Mouse (Mus musculus) forebrain, embryonic 13.5 days (tissue): ENCODE results near the gene Aida. TPM values are rescaled to one million over a fixed set of nuclear protein-coding genes. Genes with fewer than 3 reads are reported as not detected.
A peak's percentile ranks its signal among the peaks of the same experiment; 100 is the strongest.

Experiments
- ATAC-seq: fragments of 200-750 bp; cut with Nextera tagmentation; 2 replicates; pipeline ENCODE4 v1.8.0; 2017
- H3K27ac ChIP-seq: fragments of 300-500 bp; sonication (generic); 2 replicates; pipeline ENCODE4 v1.5.1; 2015; ENCODE audit warnings: inconsistent platforms, mild to moderate bottlenecking, moderate library complexity
- H3K27me3 ChIP-seq: fragments of 300-500 bp; sonication (generic); 2 replicates; pipeline ENCODE4 v1.6.1; 2015; ENCODE audit warnings: mild to moderate bottlenecking, inconsistent platforms
- H3K36me3 ChIP-seq: fragments of 300-500 bp; sonication (generic); 2 replicates; pipeline ENCODE4 v1.6.1; 2015; ENCODE audit warnings: mild to moderate bottlenecking, inconsistent platforms; ENCODE audit not compliant: poor library complexity, severe bottlenecking
- H3K4me1 ChIP-seq: fragments of 300-500 bp; sonication (generic); 2 replicates; pipeline ENCODE4 v1.6.1; 2015; ENCODE audit warnings: inconsistent platforms
- H3K4me2 ChIP-seq: fragments of 300-500 bp; sonication (generic); 2 replicates; pipeline ENCODE4 v1.6.1; 2015; ENCODE audit warnings: inconsistent platforms, mild to moderate bottlenecking, moderate library complexity
- H3K4me3 ChIP-seq: fragments of 300-500 bp; sonication (generic); 2 replicates; pipeline ENCODE4 v1.5.1; 2015; ENCODE audit warnings: mild to moderate bottlenecking, inconsistent platforms
- H3K9ac ChIP-seq: fragments of 300-500 bp; sonication (generic); 2 replicates; pipeline ENCODE4 v1.6.1; 2015; ENCODE audit warnings: mild to moderate bottlenecking, inconsistent platforms
- H3K9me3 ChIP-seq: fragments of 300-500 bp; sonication (generic); replicated peaks from 2 replicates; pipeline ENCODE4 v1.6.1; 2016; ENCODE audit warnings: inconsistent platforms
- WGBS: fragments of 180-500 bp; shearing (Covaris S2); methylation state at CpG from one replicate; pipeline ENCODE4 v1.1.7; 2015; 5-methylcytosine and 5-hydroxymethylcytosine counted together
- polyA plus RNA-seq: library from polyadenylated mRNA; unstranded; fragments of >200 nt; fragmentation: Nextera tagmentation; extraction: Ambion mirVana; gene quantifications from 2 replicates; pipeline ENCODE4 v1.2.1, GENCODE M21; 2015

Gene Aida
- polyA plus RNA-seq, 1 experiment from 2014 or later = 49.5 TPM

- peak; percentile 79 for ATAC-seq
- peaks cover 15% of the 10 kb centered on the region for H3K36me3 ChIP-seq
- peak overlapping the region; percentile 83 for H3K9ac ChIP-seq
- H3K27me3 ChIP-seq = no peaks in the 10 kb centered on the region
- H3K4me1 ChIP-seq = peaks cover 16% of the 10 kb centered on the region
- peak overlapping the region; percentile 88 for H3K4me2 ChIP-seq
- H3K27ac ChIP-seq = no peak overlapping the region
- H3K4me3 ChIP-seq = peak overlapping the region; percentile 74
- no peaks in the 10 kb centered on the region for H3K9me3 ChIP-seq
- WGBS = 2% methylated on average over 56 of the region's 56 CpGs
These were observed 72.4 kb downstream of the Aida start for GRCm38 (mm10) chr1:183368601-183369400.

- Histone ChIP-seq H3K36me3 (peaks cover 7% of the 10 kb centered on the region), H3K9me3 (no peaks in the 10 kb centered on the region), H3K4me1 (peaks cover 16% of the 10 kb centered on the region), H3K27me3 (no peaks in the 10 kb centered on the region), H3K27ac (peak within 1 kb of the TSS; percentile 59), H3K4me2 (peak within 1 kb of the TSS; percentile 88), H3K9ac (peak within 1 kb of the TSS; percentile 83), H3K4me3 (peak within 1 kb of the TSS; percentile 74)
- peak; percentile 98 for ATAC-seq
- under 1% methylated on average over 45 of the region's 51 CpGs for WGBS
These were observed 73.1 kb downstream of the Aida start, which contains the start of gene Mia3 for GRCm38 (mm10) chr1:183369427-183370014. Mia3 (minus strand) TSS chr1:183369553.

DNA sequence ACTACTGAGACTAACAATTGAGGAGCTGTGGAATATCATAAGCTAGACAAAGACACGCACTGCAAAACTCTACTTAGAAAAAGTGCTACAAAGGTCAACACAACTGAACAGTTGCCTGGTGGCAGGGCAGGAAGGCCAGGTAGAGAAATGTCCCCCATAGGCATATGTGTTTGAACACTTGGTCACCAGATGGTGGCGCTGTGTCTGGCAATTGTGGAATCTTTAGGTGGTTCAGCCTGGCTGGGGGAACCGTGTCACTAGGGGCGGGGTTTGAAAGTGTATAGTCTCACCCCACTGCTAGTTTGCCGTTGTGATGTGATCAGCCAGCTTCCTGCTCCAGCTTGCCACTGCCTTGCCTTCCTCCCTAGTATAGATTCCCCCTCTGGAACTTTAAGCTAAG lies 78.3 kb downstream of the Aida start:
- H3K4me1 ChIP-seq = no peaks in the 10 kb centered on the region
- no peak overlapping the region for H3K4me3 ChIP-seq
- H3K9ac ChIP-seq = no peak overlapping the region
- ATAC-seq = no peak
- 73% methylated on average over 5 of the region's 5 CpGs for WGBS
- H3K36me3 ChIP-seq = no peaks in the 10 kb centered on the region
- H3K9me3 ChIP-seq = 0 out of 2 replicates have a peak, but pooled peaks cover 5% of the 10 kb centered on the region
- no peaks in the 10 kb centered on the region for H3K27me3 ChIP-seq
- no peak overlapping the region for H3K27ac ChIP-seq
- H3K4me2 ChIP-seq = no peak overlapping the region

Other genes with a start within 250 kb of the Aida start
- gene Disp1, start 75.1 kb upstream of the Aida start, polyA plus RNA-seq = 6.8 and 8.2 TPM in 2 replicates
- 78.6 and 81.2 TPM in 2 replicates for gene Brox, start 679 bp downstream of the Aida start, polyA plus RNA-seq
- 90.0 and 98.0 TPM in 2 replicates for gene Mia3, start 73.0 kb downstream of the Aida start, polyA plus RNA-seq
- 18.6 and 19.1 TPM in 2 replicates for gene Taf1a, start 92.4 kb downstream of the Aida start, polyA plus RNA-seq
- 0.10 and 0.25 TPM in 2 replicates for gene Hhipl2, start 121.6 kb downstream of the Aida start, polyA plus RNA-seq